Mouse (Mus musculus) NIH3T3 (cell line): ENCODE measurements around the gene Slc17a8.

Source experiments
- DNase-seq: peaks from one replicate; pipeline ENCODE4 v3.0.0-alpha.2; 2012; ENCODE audit warnings: low read depth

Slc17a8 gene

DNA sequence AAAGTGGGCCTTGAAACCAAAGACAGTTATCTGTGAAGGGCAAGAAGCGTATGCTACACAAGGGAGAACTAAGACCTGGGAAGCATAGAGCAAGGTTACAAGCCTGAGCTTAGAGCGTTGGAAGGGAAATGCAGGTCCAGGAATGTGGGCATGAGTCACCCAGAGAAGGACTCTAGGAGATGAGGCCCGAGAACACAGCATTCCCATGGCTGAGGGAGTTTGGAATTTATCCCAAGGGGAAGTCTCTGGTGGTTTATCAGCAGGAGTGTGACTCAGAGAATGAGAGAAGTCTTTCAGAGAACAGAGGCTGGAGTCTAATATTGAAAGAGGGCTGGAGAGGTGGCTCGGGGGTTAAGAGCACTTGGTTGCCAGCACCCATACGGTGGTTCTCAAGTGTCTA lies 94.0 kb downstream of the Slc17a8 start:
- peak; percentile 96 for DNase-seq

- DNase-seq, result no peak
These were observed 95.2 kb downstream of the Slc17a8 start for GRCm38 (mm10) chr10:89525823-89526222.
